Mouse (Mus musculus) splenic B cell, adult 2 months (primary cell): ENCODE results near the gene Tmem87a.
A peak's percentile ranks its signal among the peaks of the same experiment; 100 is the strongest.

Experiments used
- DNase-seq: peaks from one replicate; pipeline ENCODE4 v3.0.0-alpha.2; 2011; ENCODE audit warnings: low read depth, low spot score
- H3K27me3 ChIP-seq: 2 replicates; pipeline ENCODE4 v1.6.1; 2012; ENCODE audit warnings: mild to moderate bottlenecking, low read length, moderate library complexity, mixed read lengths; ENCODE audit not compliant: control insufficient read depth, poor library complexity, insufficient read depth, severe bottlenecking
- H3K36me3 ChIP-seq: 2 replicates; pipeline ENCODE4 v1.6.1; 2012; ENCODE audit warnings: mild to moderate bottlenecking, low read length, moderate library complexity, mixed read lengths; ENCODE audit not compliant: control insufficient read depth, poor library complexity, insufficient read depth, severe bottlenecking

Gene Tmem87a

DNA sequence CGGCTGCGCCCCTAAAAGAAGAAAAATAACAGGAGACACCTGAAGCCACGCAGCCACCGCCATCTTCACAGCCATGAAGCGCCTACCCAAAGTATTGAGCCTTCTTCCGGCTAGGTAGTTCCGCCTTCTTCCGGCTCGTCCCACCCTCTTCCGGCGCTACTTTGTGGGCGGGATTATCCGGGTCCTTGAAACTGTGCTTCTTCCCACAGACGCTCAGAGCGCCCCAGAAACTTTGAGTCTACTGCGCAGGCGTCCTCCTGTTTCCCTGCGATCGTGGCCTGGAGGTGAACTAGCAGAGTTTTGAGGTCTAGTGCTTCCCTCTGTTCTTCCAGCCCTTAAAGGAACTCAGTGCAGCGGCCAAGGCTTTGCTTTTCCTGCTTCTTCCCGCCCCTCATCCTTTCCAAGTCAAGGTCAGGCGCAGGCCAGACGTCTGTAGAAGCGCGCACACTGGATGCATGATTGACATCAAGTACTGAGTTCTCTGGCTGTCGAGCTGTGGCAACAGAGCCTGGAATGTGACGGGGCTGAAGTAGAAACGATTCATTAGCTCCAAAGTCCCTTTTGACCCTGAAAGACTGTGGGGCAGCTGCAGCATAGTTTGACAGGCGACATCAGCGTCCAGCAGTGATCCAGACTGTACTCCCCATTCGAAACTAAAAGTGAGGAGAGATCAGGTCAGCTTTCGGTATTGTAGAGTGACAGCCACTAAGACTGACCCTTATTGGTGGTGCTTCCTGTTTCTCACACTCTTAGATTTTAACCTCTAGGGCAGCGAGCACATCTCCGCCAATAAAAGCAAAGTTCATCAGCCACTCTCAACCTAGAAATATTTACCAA, at the start of gene Tmem87a:
Tmem87a (minus strand) TSS at position 128 of the 837 bp plus-strand sequence.
- H3K27me3 ChIP-seq: no peaks in the 10 kb centered on the region
- peak; percentile 95 for DNase-seq

DNA sequence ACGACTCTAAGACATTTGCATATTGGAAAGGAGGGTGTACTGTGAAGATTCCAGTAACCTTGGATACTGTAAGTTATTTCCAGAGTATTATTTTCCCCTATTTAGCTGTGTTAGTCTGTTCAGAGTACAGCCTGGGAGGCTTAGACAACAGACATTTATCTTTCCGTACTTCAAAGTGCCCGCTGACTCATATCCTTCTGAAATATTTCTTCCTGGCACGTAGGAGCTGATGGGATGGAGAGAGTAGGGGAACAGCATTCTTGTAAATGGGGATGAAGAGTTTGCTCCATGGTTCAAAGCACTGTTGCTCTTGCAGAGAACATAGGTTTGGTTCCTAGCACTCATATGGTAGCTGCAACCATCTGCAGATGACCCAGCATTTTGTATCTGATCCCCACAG, 48.7 kb upstream of the Tmem87a start:
- DNase-seq: no peak
- Histone ChIP-seq H3K36me3 (peaks cover 11% of the 10 kb centered on the region), H3K27me3 (no peaks in the 10 kb centered on the region)

More for the DNA sequence above, at the start of gene Tmem87a:
- peaks cover 2% of the 10 kb centered on the region; the same call in 1 of the 2 replicates for H3K36me3 ChIP-seq

DNA sequence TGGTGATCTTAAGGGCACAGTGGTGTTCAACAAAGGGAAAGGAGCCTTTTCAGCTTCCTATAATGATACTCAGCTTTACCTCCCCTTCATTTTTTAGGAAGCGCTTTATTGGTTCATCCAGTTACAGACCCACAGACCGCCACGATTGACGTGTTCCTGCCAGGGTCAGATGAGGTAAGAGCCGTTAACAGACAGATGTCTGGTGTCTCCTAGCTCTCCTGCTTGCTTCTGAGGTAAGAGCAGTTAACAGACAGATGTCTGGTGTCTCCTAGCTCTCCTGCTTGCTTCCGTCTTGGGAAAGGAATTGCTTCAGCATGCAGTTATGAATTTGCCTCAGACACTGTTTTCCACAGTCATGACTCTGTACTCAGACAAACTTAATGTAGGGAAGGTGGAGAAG, 46.8 kb upstream of the Tmem87a start:
- H3K27me3 ChIP-seq: no peaks in the 10 kb centered on the region
- DNase-seq: no peak
- H3K36me3 ChIP-seq: peaks cover 5% of the 10 kb centered on the region; the same call in 1 of the 2 replicates

DNA sequence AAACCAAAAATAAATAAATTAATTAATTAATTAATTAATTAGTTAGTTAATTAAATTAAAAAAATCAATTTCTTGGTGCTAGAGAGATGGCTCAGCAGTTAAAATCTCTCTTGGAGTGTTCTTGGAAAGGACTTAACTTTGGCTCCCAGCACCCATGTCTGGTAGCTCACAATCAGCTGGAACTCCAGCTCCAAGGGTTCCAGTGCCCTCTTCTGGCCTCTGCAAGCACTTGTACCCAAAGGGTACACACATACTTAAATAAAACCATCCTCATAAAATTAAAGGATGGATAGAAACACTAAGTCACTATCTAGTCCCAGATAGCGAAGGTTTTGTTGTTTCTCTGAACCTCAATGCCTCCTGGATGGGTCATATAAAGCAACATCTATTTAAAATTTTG, 43.4 kb upstream of the Tmem87a start:
- H3K36me3 ChIP-seq: peaks cover 1% of the 10 kb centered on the region; the same call in 1 of the 2 replicates
- DNase-seq: no peak
- no peaks in the 10 kb centered on the region for H3K27me3 ChIP-seq

DNA sequence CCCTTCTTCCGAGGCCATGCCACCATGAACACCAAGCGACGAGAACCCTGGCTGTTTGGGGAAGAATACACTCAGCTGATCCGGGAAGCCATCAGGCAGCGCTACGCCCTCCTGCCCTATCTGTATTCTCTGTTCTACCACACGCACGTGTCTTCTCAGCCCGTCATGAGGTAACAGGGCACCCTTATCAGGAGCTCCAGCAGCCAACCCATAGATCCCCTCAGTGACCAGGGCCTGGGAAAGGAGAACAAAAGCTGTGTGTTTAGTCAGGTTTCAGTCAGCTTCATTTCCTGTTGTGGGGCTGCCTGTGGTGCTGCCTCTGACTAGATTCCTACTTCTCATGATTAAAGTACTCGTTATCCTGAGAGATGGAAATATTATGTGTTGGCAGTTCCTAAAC, 42.5 kb upstream of the Tmem87a start:
- Histone ChIP-seq H3K36me3 (peaks cover 3% of the 10 kb centered on the region; the same call in 1 of the 2 replicates), H3K27me3 (no peaks in the 10 kb centered on the region)
- DNase-seq: no peak

DNA sequence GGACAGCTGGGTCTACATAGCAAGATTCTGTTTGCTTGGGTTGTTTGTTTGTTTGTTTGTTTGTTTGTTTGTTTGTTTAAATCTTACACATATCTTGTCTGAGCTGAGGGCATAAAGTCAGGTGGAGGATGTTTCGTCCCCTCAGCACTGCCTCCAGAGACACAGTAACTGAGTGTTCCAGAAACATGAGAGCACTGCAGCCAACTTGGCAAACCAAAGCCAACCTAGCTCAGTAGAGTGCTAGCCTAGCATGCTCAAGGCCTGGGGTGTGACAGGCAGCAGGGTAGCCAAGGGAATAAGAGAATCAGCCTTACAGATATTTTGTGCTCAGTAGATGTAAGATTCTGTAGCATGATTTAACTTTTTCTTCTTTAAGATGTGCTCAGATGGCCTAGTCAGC, 40.6 kb upstream of the Tmem87a start:
- no peak for DNase-seq
- Histone ChIP-seq H3K27me3 (no peaks in the 10 kb centered on the region), H3K36me3 (peaks cover 2% of the 10 kb centered on the region; the same call in 1 of the 2 replicates)

DNA sequence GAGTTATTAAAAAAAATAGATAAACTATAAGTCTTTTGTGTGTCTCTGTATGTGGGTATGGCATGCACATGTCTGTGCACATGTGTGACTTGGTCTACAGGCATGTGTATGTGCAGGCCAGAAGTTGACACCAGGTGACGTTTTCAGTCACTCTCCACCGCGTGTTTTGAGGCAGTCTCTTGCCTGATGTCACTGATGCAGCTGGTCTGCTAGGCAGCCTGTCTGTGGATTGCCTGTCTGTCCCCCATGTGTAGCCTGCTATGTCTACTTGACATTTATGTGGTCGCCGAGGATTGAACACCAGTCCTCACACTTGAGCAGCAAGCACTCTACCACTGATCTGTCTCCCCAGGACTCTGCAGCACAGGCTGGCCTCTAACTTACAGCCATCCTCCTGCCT, 20.5 kb upstream of the Tmem87a start:
- no peak for DNase-seq
- Histone ChIP-seq H3K27me3 (no peaks in the 10 kb centered on the region), H3K36me3 (peaks cover 7% of the 10 kb centered on the region; the same call in 1 of the 2 replicates)

DNA sequence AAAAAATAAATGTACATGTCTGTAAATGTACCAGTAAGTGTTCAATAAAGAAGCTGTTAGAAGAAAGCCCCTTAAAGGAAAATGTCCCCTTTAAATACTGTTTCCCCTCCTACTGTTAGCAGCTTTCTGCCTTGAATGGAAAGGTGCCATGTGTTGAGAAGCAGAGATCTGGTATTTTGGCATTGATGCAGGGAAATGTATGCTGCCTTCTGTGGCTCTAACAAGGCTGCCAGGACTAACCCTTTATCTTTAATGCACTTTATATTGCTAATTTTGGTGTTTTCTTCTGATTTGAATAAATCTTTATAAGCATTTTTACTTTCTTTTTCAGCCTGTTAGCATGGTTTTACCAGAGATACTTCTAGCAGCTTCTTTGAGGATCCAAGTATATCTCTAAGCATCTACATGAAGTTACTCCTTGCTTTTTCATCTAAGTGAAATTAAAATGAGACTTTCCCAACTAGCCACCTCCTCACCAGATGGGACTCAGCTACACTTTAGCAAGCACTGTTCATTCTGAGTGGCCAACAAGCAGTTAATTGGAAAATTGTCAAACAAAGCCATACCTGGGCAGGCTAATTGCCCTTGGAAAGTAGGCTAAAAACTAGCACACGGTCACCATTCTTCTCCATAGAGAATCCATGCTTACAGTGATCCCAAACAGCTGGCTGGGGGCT, 11.0 kb upstream of the Tmem87a start:
- Histone ChIP-seq H3K36me3 (peaks cover 6% of the 10 kb centered on the region), H3K27me3 (no peaks in the 10 kb centered on the region)
- no peak for DNase-seq

DNA sequence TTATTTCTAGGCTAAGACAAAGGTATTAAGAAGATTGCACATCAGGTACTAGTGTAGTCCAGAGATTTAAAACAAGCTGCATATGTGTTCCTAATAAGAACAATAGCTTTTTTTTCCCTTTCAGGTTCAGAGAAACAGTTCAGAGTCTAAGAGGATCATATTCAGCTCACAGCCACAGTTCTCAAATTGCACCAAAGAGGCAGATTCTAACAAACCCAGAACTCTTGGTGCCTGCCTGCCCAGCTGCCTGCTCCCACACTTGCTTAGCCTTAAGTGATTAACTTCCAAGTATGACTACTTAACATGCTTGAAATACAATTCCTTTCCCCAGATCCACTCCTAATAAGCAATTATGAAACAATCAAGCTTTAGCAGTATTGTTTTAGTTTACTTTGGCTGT, 10.2 kb upstream of the Tmem87a start:
- peaks cover 2% of the 10 kb centered on the region for H3K36me3 ChIP-seq
- no peak for DNase-seq

DNA sequence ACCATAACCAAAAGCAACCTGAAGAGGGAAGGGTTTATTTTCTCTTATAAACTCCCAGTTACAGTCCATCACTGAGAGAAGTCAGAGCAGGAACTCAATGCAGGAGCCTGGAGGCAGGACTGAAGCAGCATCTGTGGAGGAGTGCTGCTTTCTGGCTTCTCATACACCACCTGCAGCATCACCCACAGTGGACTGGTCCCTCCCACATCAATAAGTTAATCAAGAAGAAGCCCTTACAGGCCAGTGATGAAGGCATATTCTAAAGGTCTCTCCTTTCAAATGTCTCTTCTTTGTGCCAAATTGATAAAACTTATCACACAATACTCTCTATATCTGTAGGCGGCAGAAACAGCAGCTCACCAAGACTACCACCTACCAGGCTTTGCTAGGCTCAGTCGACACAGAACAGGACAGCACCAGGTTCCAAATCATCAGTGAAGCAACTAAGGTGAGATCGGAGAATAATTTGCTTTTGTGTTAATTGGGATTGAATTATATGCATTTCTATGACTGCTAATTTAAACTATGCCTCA, 7.2 kb upstream of the Tmem87a start:
- Histone ChIP-seq H3K36me3 (peaks cover 2% of the 10 kb centered on the region), H3K27me3 (no peaks in the 10 kb centered on the region)
- DNase-seq: no peak

More for the DNA sequence above, 10.2 kb upstream of the Tmem87a start:
- H3K27me3 ChIP-seq: no peaks in the 10 kb centered on the region

DNA sequence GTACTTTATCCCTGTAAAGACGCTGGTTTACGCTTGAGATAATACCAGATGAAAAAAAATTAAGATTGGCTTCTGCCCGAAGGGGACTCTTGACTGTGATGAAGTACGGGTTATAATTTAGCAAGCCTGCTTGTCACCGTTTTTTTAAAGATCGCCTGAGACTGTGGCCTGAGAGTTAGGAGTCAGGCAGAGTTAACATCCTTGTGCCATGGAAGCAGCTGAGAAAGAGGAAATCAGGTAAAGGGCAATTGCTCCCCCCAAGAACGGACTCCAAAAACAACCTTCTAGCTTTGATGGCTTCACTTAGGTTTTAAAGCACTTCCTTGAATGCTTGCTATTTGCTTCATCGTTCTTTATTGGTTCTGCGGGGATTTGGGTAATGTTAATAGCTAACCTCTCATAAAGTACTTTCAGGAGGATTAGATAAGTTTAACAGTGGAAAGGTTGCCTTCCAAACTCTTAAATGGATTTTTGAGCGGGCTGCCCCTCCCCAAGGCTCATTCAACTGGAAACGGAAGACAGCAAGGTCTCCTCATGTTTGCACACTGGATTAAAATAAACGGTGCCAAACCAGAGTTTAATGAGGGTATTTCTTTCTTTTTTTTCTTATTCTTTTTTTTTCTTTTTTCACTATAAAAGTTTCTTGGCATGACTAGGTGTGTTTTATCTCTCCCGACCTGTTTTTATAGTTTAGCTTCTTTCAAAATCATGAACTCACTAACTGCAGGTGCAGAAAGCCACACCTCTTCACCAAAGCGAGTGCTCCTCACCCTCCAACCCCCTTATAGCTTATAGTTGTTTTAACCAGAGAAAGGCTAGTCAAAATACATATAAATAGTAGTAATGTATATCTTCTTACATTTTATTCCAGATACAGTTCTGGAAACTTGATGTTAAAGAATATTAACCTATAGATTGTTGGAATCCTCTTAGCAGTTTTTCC, 1.2 kb upstream of the Tmem87a start:
- H3K36me3 ChIP-seq: peaks cover 2% of the 10 kb centered on the region; the same call in 1 of the 2 replicates
- no peaks in the 10 kb centered on the region for H3K27me3 ChIP-seq
- peak; percentile 3 for DNase-seq

DNA sequence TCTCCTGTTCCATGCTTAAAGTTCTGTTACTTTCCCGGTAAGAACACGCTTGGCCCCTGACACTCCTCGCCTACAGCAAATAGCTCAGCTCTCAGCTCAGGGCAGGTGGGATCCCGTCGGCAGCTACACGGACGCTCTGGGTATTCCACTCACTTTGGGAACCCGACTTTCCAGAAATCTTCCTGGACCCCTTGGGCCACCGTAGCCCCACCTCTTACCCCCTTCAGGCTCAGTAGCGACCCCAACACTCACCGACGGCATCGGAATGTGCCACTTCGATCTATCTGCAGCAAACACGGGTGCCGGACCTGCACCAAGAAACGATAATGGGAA, 294 bp downstream of the Tmem87a start, which contains the start of gene Ganc:
Ganc (plus strand) TSS at position 244 of the 333 bp plus-strand sequence.
- H3K27me3 ChIP-seq: no peaks in the 10 kb centered on the region
- peaks cover 2% of the 10 kb centered on the region; the same call in 1 of the 2 replicates for H3K36me3 ChIP-seq
- DNase-seq: no peak

DNA sequence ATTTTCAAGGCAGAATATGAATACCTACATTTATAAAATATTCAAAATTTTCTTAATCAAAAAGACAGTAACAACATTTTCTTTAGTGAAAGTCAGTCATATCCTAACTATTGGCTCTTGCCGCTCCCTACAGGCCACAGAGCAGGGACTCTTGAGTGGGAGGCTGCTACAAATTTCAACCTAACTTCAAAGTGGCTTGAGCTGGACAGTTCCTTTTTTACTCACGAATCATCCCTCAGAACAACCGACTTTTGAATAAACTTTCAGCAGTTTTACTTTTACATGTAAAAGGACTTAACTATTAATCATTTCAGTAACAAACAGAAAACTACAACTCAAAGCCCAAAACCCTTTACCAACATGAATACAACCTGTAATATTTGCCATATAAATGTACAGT, 1.1 kb downstream of the Tmem87a start:
- Histone ChIP-seq H3K36me3 (peaks cover 2% of the 10 kb centered on the region; the same call in 1 of the 2 replicates), H3K27me3 (no peaks in the 10 kb centered on the region)
- DNase-seq: no peak

DNA sequence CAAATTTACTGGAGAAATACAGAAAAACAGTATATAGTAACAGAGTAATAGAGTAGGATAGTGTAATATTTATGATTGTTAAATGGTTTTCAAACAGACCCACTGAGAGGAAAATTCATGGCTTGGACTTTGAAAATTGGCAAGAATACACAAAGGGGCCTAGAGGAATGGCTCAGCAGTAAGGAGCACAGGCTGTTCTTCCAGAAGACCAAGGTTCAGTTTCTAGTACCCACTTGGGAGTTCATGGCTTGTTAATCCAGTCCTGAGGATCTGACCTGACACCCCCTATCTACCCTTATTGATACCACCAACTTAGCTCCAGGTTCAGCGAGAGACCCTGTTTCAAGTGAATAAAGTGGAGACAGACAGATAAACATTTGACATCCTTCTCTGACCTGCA, 6.0 kb downstream of the Tmem87a start:
- Histone ChIP-seq H3K27me3 (no peaks in the 10 kb centered on the region), H3K36me3 (peaks cover 15% of the 10 kb centered on the region)
- no peak for DNase-seq
